Mouse (Mus musculus): ENCODE measurements around the gene Ppan.
A peak's percentile ranks its signal among the peaks of the same experiment; 100 is the strongest.

The Ppan gene

GRCm38 (mm10) chr9:20878710-20879065 lies 9.3 kb upstream of the Ppan start:
- no peak for DNase-seq (ENCODE audit: low spot score in 2 of 2)

DNA sequence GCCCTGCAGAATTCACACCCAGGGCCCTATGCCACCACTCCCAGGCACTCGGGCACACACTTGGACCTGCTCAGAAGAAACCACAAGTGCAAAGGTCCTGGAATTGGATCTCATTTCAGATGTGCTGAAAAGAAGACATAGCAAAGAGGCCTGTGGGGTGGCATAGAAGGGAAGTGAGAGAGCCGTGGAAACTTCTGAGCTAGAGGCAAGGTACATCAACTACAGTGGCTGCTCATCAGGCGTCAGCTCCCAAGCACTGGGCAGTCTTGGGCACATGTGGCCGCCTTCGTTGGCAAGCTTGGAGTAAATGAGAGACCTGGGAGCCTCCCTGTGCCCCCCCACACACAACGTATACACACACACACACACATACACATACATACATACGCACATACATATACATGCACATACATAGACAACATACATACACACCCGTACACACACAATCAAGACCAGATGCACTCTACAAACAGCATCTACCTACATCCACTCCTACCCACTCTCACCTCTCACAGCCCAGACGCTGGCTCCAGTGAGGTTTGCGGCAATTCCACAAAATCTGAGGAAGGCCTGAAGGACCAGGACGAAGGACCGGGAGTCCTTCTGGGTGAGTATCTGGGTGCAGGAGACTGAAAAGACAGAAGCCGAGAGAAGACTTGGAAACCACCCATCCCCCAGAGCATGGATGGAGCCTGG lies 8.7 kb upstream of the Ppan start, which contains the start of gene Angptl6:
Gene Angptl6, minus strand, starts transcription at position 631 of the 696 bp plus-strand sequence.
- DNase-seq (ENCODE audit: low spot score in 2 of 2): no peak

DNA sequence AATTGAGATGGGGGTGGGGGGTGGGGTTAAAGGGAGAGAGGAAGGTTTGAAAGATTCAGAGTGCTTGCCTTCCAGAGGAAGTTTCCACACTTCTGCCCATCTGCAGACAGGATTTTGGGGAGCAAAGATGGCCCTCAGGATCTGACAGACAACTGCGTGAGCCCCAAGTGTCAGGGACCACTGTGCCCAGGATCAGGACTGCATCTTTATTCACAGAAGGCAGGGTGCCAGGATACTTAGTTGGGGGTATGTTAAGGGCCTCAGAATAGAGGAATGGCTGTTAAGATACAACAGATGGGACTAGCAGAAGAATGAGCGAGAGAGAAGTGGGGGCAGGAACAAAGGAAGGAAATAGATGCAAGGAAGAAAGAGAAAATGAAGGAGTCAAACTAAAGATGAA lies 1.4 kb upstream of the Ppan start:
- no peak for DNase-seq (ENCODE audit: low spot score in 2 of 2)

GRCm38 (mm10) chr9:20887191-20887590 lies 784 bp upstream of the Ppan start:
- DNase-seq (ENCODE audit: low spot score in 2 of 2): no peak

GRCm38 (mm10) chr9:20888386-20888765 lies 401 bp downstream of the Ppan start:
- no peak for DNase-seq (ENCODE audit: low spot score in 2 of 2)

- DNase-seq (ENCODE audit: low spot score in 2 of 2): no peak
Observed at GRCm38 (mm10) chr9:20889185-20890141, 1.5 kb downstream of the Ppan start.

GRCm38 (mm10) chr9:20890411-20890810 lies 2.4 kb downstream of the Ppan start:
- no peak for DNase-seq (ENCODE audit: low spot score in 2 of 2)

DNA sequence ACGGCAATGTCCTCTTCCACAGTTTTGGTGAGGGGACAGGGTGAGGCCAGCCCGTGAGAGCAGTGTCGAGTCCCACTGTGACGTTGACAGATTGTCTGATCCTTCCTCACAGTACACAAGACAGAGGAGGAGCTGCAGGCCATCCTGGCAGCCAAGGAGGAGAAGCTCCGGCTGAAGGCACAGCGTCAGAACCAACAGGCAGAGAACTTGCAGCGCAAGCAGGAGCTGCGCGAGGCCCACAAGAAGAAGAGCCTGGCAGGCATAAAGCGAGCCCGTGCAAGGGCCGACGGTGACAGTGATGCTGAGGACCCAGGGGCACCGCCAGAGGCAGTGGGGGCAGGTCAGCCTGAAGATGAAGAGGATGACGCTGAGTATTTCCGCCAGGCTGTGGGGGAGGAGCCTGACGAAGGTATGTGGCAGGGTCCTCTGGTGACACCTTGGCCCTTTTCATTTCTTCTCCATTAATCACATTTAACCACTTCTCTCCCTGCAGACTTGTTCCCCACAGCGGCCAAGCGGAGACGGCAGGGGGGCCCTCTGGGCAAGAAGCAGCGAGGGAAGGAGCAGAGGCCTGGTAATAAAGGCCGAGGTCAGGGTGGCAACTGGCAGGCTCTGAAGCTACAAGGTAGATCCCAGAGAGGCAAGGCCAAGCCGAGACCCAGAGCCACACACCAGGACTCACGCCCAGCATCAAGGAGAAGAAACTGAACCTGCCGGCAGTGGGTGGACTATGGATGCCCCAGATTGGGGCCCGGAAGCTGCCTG lies 3.5 kb downstream of the Ppan start:
- DNase-seq (ENCODE audit: low spot score in 2 of 2): no peak

- no peak for DNase-seq (ENCODE audit: low spot score in 2 of 2)
Observed at GRCm38 (mm10) chr9:20892104-20892653, 4.2 kb downstream of the Ppan start.

GRCm38 (mm10) chr9:20893069-20893468 lies 5.1 kb downstream of the Ppan start:
- DNase-seq (ENCODE audit: low spot score in 2 of 2): no peak

GRCm38 (mm10) chr9:20893590-20894343 lies 5.8 kb downstream of the Ppan start:
- DNase-seq (ENCODE audit: low spot score in 2 of 2): no peak

DNA sequence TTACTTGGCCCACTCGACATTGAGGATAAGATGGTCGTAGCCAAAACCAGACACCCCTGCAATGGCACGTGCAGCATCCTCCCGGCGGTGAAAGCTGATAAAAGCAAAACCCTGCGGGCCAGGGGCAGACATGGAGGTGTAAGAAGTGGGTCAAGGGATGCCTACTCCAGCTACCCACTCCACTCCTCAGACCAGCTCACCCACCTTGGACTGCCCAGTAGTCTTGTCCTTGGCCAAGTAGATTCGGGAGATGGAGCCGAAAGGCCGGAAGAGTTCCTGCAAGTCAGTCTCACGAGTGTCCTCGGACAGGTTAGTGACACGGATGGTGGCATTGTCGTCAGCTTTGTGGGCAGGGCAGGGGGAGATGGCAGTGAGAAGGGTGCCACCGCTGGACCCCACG lies 6.7 kb downstream of the Ppan start:
- DNase-seq (ENCODE audit: low spot score in 2 of 2): no peak

DNA sequence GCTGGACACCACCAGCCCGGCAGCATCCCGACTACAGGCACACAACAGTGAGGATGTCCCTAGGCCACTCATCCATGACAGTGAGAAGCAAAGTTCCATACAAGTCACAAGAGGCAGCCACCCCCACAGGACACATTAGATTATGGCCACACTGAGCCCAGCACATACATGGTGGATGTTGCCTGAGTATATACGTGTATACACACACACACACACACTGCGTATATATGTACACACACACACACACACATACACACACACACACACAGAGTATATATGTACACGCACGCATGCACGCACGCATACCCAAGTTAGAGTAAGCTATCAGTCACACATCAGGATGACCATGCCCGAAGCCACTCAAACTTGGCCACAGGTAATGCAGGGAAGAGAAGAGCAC lies 7.4 kb downstream of the Ppan start:
- no peak for DNase-seq (ENCODE audit: low spot score in 2 of 2)

GRCm38 (mm10) chr9:20897736-20898510 lies 9.9 kb downstream of the Ppan start:
- no peak for DNase-seq (ENCODE audit: low spot score in 2 of 2)

DNA sequence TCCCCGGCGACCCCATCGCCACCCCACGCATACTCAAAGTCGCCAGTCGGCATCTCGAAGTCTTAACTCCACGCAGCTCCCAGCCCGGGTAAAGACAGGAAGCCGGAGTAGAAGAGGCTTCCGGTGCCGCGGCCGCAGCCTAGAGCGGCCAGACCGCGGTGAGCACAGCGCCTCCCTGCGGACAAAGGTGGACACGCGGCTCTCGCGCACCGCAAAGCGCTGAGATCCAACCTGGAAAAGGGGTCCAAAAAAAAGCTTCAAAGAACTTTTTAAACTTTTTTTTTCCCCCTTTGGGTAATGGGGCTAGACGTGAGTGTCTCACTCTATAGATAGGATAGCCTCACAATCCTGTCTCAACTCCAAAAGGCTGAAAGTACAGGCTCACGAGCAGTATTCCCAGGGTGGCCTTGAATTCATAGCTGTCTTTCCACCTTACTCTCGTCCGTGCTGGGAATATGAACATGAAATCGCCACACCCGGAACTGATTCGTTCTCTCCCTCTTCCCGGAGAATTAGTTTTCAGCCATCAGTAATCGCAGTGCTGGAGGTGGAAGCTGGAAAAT lies 10.6 kb downstream of the Ppan start, which contains the start of gene Eif3g:
Gene Eif3g, minus strand, starts transcription at position 113 of the 563 bp plus-strand sequence.
- DNase-seq (ENCODE audit: low spot score in 2 of 2): peak; percentile 80 to 87

DNA sequence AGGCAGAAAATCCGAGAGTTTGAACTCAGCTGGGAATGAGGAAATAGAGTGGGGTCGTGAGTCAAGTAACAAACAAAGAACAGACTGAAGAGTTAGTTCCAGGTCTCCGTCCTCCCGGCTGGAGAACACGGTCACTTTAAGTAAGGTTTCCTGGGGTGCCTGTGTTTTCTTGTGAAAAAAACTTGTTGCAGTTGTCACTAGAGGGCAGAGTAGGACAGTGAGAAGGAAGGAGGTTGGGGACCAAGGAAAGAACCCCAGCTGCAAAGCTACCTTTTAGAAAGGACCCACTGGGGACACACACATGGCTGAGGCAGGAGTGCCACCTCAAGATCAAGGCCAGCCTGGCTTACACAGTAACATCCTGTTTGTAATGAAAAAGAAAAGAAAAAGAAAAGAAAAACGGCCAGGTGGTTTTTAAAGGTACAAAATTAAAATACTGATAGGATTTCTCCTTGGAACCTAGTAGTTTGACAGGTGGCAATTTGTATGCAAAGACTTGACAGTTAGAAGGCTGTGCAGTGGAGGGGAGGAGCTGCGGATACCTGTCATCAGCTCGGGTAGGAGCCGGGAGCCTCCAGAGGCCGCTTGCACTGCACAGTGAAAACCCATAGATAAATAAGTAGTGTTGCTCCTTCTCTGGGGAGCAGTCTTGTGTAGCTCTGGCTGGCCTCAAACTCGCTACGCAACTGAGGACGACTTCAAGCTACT lies 13.6 kb downstream of the Ppan start:
- no peak for DNase-seq (ENCODE audit: low spot score in 2 of 2)

GRCm38 (mm10) chr9:20902174-20902491 lies 14.2 kb downstream of the Ppan start:
- DNase-seq (ENCODE audit: low spot score in 2 of 2): no peak

DNA sequence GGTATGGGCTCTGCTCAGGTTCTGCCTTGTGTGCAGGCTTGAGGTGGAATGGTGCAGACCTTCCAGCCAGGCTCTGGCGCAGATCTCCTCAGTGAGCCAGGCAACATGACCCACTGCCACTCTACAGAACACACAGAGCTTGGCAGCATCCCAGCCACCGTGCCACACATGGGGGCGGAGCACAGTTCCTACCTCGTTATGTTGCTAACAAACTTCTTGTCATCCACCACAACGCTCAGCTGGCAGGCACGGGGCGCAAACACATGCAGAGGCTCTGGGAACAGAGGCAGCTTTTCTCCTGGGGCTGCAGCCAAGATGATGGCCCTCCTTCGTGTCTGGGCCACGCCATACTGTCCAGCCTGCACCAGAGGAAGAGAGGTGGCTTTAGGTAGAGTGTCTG lies 22.0 kb downstream of the Ppan start:
- no peak for DNase-seq (ENCODE audit: low spot score in 2 of 2)

DNA sequence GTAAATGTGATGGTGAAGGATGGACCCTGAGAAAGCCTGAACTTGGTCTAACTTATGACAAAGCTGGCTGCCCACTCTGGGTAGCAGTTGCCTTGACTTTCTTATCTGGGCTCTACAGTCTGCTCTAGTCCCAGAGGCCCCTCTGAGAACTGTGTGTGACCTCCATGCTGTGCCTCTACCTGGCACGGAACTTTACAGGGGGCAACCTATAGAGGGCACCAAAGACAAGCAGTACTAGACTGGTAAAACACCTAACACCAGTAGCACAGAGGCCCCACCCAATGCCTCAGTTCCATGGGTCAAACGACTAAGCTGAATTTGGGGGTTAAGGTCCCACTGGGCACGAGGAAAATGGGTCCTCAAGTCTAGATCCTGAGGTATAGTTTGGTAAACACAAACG lies 28.2 kb downstream of the Ppan start:
- no peak for DNase-seq (ENCODE audit: low spot score in 2 of 2)

GRCm38 (mm10) chr9:20923258-20923657 lies 35.3 kb downstream of the Ppan start:
- no peak for DNase-seq (ENCODE audit: low spot score in 2 of 2)

All from urinary bladder, postnatal 4 days (tissue).